Mouse (Mus musculus) retina, postnatal 1 day (tissue): Measurements from ENCODE around the gene Cdc42ep2.
A peak's percentile ranks its signal among the peaks of the same experiment; 100 is the strongest.

Source experiments
- DNase-seq: peaks from one replicate; pipeline ENCODE4 v3.0.0-alpha.2; 2012

Gene Cdc42ep2

DNA sequence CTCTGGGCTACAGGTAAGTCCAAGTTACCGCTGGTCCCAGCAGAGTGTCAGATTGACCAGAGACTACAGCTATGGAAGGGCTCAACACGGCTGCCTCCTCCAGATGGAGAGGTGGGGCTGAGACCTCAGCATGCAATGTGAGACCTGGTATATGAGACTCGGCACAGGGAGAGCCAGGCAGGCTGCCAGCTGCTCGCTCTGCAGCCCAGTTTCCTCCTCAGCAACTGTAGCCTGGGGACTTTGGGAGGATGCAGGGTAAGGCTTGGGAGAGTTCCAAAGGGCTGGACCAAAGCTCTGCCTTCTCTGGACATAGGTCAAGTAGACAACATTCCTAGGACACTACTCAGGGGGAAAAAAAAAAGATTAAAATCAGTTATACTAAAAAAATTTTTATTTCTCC lies 15.6 kb upstream of the Cdc42ep2 start:
- no peak for DNase-seq

DNA sequence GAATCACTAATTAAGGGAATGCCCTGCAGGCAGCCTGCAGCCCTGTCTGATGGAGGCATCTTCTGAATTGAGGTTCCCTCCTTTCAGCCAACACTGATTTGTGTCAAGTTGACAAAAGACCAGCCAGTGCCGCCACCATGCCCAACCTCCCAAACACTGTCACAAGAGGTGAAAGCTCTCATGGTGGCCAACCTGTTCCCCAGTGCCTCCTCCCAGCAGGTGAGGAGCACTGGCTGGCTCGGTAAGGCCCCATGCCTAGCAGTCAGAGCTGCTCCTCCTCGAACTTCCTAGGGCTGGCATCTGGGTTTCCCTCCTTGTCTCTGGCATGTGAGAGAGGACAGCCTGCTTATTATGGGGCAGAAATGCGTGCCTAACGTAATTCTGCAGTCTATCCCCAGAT lies 15.1 kb upstream of the Cdc42ep2 start:
- no peak for DNase-seq

DNA sequence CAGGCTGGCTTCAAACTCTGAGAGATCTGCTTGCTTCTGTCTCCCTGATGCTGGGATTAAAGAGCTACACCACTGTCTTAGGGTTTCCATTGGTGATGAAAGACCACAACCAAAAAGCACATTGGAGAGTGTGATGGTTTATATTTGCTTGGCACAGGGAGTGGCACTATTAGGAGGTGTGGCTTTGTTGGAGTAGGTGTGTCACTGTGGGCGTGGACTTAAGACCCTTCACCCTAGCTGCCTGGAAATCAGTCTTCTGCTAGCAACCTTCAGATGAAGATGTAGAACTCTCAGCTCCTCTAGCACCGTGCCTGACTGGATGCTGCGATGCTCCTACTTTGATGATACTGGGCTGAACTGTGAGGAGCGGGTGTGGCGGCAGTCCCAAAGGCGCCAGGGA lies 13.9 kb upstream of the Cdc42ep2 start:
- no peak for DNase-seq

DNA sequence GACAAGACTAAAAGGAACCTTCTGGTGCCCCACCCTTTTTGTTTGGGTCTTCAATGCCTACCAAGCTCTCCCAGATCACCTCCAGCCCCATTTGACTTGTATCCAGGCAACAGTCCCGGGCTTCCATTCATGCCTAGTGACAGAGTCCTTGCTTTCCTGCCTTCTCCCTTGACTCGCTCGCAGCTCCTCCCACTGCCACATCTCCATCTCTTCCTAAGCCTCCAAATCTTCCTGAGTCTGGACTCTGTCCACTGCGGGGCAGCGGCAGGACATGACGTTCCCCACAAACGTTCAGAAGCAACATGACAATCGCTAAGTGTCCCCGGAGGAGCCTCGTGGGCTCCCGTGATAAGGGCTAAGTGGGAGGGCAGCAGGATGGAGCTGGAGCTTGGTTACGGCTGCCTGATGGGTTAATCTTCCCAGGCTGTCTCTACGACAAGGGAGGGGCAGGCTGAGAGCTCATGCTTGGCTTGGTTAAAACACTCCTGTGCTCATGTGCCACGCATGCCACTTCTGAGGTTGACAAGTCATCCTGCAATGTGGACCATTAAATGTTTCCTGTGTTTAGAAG lies 13.3 kb upstream of the Cdc42ep2 start:
- no peak for DNase-seq

DNA sequence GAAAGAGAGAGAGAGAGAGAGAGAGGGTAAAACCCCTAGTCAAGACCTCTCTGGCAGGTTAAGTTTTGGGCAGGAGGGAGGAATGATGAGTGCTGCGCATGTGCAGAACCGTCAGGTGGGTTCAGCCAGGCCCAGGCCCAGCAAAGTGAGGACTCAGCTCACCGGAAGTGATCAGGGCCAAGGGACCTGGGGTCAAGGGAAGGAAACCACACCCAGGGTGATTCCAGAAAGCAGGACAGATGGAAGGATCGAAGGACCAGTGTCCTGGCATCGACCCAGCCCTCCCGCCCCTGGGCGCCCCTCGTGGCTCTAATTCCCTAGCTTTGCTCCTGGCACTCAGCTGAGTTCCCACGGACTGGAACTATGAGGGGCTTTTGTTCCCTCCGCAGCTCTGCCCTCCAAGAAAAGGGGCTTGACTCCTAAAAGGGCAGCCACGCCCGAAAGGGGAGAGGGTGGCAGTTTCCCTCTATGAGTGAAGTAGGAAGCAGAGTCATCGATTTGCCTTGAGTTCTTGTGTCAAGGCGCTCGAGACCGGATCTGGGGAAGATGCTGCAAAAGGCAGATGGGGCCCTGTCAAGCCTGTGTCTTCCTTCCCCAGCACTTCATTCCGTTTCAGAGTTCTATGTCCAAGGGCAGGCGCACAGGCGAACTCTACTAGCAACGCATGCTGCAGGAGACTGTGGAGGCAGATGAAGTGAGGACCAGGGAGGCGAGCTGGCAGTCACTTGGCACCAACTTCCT lies 12.6 kb upstream of the Cdc42ep2 start:
- DNase-seq = no peak

DNA sequence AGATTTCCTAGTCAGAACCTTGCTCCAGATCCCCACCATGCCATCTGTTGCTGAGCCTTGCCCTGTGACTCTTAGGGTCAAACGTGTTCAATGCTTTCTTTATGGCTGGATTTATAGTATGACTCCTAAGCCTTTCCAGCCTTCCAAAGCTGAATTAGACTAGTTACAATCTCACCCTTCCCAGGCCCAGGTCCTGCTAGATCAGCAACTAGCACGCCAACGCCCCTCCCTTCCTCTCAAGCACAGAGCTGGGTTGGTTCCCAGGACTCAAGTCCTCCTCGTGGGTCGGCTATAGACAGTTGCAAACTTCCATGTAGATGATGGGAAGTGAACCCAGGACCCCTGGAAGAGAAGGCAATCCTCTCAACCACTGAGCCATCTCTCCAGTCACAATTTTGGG lies 11.1 kb upstream of the Cdc42ep2 start:
- DNase-seq = no peak

DNA sequence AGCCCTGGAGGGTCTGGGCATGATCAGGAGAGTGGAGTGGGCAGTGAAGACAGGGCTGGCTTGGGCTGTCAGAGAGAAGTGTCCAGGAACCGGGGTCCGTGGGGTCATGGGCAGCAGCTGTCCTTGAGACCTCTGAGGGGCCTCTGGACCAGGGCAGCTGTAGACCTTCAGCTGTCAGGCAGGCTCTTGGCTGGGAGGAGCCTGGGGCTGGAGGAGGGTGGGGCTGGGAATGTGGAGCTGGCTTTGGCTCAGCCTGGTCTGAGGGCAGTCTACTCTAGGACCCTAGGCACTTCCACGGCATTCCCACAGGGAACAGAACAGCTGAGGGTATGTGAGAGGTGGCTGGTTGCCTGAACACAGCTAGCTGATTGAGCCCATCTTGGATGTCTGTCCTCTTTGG lies 10.7 kb upstream of the Cdc42ep2 start:
- no peak for DNase-seq

DNA sequence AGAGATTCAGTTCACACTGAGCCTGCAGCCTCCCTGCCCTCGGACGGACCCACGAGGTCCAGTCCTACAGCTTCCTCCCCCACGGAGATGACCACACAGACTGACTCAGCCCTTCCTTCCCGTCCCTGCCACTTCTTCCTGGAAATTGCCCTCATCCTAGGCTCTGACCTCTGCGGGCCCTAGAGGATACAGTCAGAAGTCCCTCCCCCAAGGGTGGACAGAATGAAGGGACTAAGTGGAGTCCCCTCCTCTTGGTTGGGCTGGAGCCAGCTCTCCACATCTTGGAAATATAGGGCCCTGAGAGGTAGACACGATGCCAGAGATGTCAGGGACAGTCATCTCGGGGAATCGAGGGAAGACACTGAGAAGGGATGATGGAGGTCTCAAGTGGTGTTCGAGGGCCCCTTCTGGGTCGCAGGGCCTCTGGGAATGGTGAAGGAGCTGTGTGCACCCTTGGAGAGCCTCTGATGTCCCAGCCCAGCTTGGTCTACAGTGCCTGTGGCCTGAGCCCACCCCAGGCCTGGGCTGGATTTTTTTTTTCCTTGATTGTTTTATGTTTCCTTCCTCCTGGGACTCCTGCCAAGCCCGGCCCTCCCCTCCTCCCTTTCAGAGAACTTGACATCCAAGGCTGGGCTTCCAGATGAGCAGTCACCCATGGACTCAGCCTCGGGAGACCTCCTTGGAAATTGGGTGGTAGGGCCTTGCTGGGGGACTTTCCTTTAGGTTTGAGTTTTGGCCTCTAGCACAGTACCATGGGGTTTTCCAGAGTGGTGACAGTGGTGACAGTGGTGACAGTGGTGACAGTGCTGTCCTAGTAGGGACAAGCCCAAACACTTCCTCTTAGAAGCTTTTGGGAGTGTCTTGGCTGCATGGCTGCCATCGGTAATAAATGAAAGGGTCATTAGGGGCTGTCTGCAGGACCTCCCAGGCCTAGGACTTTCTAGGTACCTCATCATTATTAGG lies 5.3 kb upstream of the Cdc42ep2 start:
- peak; percentile 28 for DNase-seq

DNA sequence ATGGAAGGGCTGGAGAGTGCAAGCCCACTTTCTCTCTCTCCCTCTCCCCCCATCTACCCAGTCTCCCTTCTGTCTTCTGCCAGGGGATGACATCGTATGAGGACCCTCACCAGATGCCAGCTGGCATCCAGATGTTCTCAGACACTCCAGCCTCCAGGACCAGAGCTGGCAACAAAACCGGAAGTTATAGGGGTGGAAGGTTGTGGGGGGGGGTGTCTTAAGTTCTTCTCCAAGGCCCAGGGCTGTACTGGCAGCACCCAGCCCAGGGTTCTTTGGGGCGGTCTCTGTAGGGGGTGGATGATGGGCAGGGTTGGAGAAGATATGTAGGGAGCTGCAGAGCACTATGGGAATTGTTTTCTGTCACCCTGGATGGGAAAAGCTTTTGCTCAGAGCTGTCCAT lies 3.9 kb upstream of the Cdc42ep2 start:
- DNase-seq = no peak

DNA sequence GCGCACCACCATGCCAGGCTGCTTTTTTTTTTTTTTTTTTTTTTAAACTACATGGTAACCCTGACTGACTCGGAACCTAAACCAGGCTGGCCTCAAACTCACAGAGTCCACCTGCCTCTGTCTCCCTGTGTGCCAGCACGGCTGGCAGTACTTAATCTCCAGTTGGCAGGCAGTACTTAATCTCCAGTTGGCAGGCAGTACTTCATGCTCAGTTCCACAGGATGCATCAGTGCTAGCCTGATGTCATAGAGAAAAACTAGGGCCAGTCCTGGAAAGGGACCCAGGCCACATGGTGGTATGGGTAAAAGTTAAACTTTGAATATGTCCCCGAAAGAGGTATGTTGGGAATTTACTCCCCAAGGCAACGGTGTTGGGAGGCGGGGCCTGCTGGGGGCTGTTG lies 3.5 kb upstream of the Cdc42ep2 start:
- DNase-seq = no peak

DNA sequence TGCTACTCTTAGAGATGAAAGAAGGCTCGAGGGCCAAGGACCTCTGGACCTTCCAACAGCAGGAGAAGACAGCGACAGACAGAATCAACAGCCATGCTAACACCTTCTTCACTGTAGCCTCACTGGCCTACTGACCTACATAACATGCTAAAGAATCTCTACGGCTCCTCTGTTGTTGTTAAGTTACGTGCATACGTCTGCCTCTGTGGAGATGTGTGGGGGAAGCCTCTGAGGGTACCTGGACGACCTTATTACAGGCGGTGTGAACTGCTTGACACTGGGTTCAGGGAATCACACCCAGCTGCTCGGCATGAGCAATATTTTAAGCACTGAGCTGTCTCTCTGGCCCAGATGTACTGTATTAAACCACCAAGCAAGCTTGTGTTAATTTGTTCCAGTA lies 2.9 kb upstream of the Cdc42ep2 start:
- peak; percentile 54 for DNase-seq

DNA sequence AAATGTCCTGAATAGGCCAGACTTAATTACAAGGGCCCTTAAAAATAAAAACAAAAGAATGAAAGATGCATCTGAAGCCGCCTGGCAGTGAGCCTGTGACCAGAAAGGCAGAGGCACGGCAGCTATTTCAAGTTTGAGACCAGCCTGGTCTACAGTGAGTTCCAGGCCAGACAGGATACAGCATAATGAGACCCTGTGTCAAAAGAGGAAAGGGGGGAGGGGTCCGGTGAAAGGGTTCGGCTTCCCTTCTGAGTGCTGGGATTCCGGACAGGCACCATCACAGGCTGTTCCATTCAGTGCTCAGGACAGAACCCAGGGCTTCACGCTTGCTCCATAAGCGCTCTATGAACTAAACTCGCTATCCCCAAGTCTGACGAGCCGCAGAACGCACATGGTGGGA lies 2.4 kb upstream of the Cdc42ep2 start:
- peak; percentile 32 for DNase-seq

DNA sequence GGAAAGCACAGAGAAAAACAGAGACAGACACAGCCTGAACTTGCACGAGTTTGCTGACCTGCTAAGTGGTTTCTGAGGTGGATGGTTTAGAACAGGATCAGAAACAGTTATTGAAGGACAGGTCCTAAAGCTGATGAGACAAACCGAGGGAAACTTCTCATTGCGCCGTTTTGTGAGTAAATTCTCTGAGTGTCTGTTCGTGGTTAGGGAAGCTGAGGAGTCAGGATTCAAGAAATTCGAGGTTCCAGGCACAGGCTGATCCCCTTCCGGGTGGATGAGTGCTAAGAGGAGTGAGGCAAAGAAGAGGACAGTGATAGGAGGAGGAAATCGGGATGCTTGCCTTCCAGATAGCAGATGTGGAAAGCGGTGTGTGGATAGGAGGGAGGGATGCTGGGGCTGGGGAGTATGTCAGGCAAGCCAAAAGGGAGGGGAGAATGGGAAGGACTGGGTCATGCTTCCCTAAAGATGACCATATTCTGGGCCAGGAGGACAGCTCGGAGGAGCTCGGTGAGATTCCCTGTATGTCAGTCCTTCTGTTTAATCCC lies 767 bp upstream of the Cdc42ep2 start:
- DNase-seq = no peak

DNA sequence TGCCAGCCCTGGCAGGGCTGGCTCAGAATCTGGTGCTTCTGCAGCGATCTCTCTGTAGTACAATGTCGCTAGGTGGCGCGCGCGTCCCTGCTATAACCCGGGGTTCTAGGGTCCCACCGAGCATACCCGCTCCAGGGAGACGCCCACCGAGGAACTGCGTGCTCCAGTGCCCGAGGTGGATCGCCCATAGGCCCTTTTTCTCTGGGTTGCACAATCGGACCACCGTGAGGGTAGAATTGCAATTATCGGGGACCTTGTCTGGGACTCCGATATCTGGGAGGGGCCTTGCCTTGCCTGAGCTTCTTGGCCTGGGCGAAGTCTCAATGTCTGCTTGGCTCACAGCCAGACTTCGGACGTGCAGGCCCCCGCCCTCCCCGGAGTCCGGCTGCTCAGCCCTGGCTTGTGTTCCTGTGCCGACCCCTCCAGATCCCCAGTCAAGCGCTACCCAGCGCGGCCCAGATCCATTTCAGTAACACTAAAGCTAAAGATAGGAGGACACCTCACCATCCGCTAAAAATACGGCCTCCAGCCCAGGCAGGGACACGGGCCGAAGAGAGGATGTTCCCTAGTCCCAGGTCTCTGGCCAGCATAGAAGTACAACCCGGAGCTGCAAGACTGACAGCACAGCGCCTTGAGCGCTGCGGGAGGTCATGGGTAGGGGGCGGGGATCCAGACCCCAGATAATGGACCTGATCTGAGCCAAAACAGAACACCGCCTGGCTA lies 465 bp downstream of the Cdc42ep2 start:
- peak; percentile 92 for DNase-seq

DNA sequence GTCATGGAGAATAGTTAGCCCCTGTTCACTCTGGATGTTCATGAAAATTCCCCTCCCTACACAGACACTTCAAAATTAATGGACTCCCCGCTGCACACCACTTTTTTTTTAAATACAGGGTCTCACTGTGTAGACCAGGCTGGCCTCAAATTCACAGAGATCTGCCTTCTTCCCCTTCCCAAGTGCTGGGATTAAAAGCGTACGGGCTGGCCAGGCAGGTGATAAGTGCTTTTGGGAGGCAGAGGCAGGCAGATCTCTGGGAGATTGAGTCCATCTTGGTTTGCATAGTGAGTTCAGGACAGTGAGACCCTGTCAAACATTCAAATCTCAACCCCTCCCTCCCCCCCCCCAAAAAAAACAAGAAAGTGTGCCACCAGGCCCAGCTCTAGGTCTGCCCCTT lies 1.7 kb downstream of the Cdc42ep2 start:
- DNase-seq = no peak

DNA sequence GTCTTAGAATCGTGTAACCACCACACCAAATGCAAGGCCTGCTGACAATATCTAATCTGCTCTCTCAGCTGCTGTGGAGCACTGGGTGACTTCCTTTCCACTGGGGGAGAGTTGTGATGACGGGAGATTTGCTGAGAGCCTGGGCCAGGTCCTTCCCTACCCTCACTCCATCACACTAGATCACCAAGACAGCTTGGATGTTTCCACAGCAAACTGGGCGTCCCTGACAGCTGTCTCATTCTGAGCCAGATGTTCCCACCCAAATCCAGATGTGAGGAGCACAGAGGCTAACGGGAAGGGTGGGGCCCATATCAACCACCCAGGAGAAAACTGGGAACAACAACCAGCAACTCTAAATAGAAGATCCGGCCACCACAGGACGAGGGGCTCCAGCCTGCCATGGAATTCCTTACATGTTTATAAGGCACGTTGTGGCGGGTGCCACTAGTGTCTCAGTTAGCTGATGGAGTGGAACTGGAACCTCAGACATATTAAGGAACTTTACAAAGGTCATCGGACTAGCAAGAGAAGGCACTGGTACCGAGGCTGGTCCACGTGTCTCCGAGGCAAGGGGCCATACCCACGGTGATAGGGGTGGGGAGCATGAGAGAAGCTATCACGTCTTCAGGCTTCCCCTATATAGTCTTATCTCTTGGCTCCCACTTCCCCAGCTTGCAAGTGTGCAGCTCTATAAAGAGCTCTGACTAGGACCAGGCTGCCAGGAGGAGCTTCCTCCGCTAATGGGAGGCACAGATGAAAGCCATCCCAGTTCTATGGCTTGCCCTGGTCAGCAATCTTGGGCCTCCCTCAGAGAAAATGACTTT lies 2.3 kb downstream of the Cdc42ep2 start:
- DNase-seq = no peak

DNA sequence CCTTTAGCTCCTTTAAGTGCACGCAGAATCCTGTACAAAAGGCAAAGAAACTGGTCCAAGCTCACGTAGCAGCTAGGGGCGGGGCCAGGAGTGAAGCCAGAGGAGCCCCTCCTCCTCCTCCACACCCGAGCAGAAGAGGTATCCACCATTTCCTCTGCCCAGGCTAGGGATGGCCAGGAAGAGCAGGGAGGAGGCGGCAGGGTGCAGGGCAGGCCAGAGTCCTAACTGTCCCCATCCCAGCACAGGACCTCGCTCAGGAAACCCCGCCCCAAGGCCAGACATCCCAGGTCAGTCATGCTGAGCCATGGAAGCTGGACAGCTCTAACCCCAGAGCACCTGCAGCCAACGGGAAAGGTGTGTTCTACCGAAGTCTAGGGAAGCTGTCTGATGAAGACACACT lies 2.9 kb downstream of the Cdc42ep2 start:
- no peak for DNase-seq

DNA sequence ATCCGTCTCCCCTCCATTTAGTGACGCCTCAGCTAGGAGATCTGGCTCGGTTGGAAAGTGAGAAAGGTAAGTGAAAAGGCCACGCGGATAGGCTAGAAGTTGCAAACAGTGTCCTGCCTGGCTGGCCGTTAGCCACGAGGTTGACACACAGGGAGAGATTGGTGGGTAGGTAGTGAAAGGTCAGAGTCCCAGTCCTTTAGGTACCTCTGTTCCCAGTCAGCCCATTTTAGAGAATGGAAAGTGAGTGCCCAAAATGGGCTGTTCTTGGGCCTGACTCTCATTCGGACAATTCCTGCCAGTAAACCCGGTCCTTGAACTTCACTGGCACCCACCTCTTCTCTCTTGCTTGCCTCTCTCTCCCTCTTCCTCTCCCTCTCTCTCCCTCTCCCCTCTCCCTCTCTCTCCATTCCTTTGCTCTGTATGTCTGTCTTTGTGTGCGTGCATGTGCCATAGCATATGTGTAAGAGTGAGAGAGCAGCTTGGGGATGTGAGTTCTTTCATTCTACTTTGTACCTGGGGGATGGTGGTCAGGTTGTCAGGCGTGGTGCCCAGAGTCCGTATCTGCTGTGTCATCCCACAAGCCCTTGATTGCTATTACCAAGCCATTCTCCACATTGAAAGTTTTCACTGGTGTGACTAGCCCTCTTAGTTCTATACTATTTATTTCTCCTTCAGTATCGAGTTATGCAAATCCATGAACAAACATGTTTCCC lies 11.5 kb downstream of the Cdc42ep2 start, which contains the start of gene Dpf2:
Gene Dpf2, minus strand, starts transcription at position 4 of the 713 bp plus-strand sequence.
- DNase-seq = no peak

DNA sequence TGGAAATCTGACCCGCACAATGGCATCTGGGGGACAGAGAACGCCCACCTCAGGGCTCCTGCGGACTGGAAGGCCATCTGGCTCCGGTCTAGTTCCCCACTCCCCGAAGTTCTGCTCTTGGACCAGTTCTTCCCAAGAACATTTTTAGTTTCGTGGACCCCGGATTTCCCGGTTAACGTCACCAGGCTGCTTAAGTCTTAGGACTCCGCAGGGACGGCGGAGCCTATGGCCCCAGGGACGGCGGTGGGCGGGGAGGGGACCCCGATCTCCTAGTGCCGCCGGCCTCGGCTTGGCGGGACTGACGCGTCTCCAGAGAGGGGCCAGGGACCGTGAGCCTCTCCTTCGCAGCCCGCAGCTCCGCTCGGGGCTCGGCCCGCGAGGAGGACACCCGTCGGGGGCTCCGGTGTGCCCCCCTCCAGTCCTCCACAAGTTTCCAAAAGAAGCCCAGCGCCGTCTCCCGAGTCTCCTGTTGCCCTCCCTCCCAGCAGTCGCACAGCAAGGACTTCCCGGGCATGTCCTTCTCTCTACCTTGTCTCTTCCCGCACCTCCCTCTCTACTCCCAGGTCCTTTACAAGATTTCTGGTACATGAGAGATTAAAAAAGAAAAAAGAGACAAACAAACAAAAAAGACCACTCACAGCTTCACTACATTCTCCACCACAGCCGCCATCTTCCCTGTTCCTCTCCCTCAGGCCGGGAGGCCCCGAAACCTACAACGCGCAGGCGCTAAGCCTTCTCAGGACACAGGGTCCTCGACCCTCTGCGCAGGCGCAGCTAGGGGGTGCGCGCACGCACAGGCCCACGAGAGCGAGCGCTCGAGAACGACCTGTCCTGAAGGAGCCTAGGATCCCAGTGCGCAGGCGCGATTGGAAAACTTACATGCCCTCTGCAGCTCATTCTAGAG lies 12.3 kb downstream of the Cdc42ep2 start:
- peak; percentile 99 for DNase-seq
